Mouse (Mus musculus) adipocyte (in vitro differentiated cells): ENCODE measurements around the gene Actc1.

ENCODE experiments used
- DNase-seq: peaks from one replicate; pipeline ENCODE4 v3.0.0-alpha.2; 2016; ENCODE audit warnings: low spot score

Actc1 gene

GRCm38 (mm10) chr2:114052696-114053598 is at the start of gene Actc1:
Gene Actc1 (minus strand): TSS chr2:114053548.
- DNase-seq, result no peak

DNA sequence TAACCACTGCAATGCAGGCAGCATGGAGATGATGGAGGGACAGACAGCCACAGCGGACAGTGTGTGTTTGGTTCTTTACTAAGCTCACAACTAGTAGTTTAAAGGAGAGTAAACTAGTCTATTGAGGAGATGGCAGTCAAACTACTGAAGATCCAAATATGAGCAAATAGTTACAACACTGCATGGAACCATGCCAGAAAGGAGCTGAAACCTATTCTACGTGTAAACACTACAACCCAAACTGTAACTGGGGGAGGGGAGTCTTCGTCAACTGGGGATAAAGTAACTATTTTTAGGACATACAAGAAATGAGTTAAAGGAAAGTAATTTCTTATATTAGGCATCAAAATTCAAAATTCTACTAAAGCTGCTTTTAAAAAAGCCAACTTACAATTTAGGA is 49.1 kb upstream of the Actc1 start:
- peak; percentile 65 for DNase-seq

GRCm38 (mm10) chr2:114100834-114101233 is 47.5 kb upstream of the Actc1 start:
- no peak for DNase-seq

GRCm38 (mm10) chr2:114099816-114100215 is 46.5 kb upstream of the Actc1 start:
- peak; percentile 6 for DNase-seq

DNA sequence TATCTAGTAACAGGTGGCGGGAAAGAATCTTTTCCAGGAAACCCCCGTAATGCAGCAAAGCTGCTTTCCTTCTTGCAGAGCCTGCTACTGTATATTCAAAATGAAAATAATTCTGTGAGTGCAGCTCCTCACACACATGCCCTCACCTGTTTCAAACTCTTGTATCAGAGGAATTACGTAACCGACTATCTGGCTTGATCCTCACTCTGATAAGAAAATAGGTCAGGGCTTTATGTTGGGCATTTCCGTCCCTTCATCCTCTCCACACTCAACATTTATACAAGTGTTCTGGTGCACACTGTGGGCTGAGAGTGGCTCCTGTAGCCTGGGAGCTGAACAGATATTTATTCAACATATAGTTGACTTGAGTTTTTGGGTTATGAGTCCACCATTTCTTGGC is 45.8 kb upstream of the Actc1 start:
- no peak for DNase-seq

DNA sequence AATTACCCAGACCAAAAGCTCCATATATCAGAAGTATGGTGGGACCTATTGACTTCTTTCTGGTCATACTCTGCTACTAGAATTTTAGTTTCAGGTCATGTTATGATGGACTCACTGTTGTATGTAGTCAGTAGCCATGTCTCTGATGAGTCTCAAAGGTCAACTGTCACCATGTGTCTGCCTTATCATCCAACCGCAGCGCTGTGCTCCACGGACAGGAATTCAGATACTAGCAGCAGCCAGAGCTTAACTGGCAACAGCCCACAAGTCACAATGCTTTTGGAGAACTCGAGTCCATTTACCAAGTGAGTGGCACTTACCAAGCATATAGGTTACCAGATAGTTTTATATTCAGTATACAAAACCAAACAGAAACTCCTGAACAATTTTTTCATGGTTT is 44.3 kb upstream of the Actc1 start:
- no peak for DNase-seq

- DNase-seq, result no peak
Observed at GRCm38 (mm10) chr2:114096570-114096969, 43.2 kb upstream of the Actc1 start.

- no peak for DNase-seq
Observed at GRCm38 (mm10) chr2:114095348-114095747, 42.0 kb upstream of the Actc1 start.

DNA sequence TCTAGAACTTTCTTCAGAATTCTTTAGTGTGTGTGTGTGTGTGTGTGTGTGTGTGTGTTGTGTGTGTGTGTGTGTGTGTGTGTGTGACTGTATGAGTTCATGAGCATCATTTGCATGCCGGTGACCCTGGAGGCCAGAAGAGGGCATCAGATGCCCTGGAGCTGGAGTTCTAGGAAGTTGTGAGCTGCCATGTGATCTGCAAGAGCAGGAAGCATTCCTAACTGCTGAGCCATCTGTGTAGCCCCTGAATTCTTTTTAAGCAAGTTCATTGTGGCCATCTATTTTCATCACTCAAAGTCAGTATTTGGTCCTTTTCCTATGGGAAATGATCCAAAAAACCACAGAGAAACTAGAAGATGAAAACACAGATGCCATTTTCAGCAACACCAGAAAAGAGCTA is 41.3 kb upstream of the Actc1 start:
- no peak for DNase-seq

DNA sequence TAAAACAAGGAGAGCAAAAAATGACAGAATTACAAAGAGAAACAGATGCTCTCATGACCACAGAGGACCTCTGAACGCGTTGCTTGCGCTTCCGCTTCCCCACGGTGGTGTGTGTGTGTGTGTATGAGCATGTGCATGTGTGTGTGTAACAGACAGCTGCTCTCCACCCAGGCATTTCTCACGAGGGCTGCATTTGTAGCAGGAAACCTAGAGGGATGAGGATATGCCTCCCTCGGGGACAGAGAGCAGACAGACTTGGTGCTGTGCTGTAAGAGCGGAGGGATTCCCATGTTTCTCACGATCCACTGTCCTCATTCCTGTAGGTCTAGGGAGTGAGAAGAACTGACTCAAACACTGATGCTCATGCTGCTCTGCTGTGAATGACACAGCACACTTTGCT is 40.2 kb upstream of the Actc1 start:
- DNase-seq, result no peak

GRCm38 (mm10) chr2:114089862-114090261 is 36.5 kb upstream of the Actc1 start:
- peak; percentile 9 for DNase-seq

GRCm38 (mm10) chr2:114087271-114087670 is 33.9 kb upstream of the Actc1 start:
- DNase-seq, result peak; percentile 65

DNA sequence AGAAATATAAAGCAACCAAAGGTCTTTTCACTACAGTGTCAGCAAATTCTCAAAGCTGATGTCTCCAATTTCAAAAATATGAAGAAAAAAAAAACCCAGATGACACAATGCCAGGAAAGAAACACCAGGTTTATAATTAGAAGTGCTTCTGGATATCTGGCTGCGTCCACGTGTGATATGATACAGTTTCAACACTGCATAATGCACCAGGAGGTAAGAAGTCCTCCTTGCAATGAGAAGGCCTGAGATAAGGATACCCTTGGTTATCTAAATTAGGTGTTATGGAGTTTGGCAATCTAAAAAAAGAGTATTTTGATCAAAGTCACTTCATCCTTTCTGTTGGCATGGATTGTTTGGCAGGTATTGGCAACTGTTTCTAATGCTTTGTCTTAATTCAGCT is 18.5 kb upstream of the Actc1 start:
- no peak for DNase-seq

GRCm38 (mm10) chr2:114066226-114066625 is 12.9 kb upstream of the Actc1 start:
- DNase-seq, result no peak

- no peak for DNase-seq
Observed at GRCm38 (mm10) chr2:114064004-114064403, 10.7 kb upstream of the Actc1 start.

GRCm38 (mm10) chr2:114060071-114060591 is 6.8 kb upstream of the Actc1 start:
- DNase-seq, result no peak

DNA sequence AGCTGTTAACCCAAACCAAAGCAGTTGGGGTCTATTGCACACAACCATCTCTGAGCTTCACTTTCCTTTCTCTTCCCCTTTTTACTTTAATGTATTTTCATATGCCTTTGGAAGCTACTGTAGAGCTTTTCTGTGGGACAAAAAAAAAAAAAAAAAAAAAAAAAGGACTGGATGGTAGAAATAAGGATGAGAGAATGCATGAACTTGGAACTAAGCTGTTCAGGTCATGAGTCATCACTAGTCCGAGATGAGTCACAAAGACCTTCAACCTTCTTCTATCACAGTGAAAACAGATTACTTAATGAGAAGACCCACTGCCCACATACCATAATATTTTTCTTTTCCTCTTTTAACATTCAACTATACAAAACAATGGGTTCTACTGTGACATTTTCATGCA is 6.3 kb upstream of the Actc1 start:
- no peak for DNase-seq

DNA sequence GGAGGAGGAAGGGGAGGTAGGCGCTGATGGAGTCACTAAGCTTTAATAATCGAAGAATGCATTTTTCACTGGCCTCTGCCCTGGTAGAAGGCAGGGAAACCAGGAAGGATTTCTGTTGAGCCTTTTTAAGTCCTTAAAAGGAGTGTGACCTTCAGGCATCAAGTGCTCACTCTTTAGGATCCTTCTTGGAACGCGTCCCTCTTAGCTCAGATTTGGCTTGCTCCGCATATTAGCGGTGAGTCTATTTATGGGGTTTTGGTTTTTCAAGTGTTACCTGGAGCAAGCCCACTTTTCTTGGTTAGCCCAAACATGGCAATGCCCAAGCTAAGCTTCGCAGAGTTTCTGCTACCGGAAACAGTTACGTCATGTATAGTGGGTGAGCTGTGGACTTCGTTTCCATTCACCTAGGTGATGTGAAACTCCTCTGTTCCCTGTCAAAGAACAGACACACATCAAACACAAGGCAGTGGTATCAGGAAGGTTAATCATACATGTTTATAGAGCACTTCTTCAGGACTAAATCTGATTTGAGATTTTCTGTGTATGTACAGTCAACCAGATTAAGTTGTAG is 5.0 kb upstream of the Actc1 start:
- no peak for DNase-seq

DNA sequence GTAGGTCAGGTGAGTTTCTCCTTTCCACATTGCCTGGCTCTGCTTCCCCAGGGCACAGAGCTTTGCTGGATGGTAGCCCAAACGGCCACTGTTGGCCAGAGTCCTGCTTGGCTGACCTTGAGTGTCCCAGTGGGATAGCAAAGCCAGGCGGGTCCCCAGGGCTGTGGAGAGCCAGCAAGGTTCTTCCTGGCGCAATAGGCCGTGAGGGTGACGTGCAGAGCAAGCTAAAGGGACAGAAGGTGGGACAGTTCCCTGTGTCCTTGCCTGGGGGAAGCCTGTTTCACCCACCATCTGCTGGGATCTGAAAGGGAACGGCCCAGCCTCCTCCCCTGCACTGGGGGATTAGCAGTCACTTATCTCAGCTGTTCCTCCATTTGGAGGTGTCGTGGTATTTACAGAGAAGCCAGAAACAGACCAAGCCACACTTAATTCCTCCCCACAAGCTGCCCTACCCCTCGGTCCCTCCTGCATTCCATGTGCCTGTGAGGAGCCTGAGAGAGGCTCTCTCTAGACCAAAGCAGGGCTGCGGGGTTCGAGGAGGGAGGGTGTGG is 4.0 kb upstream of the Actc1 start:
- DNase-seq, result no peak

DNA sequence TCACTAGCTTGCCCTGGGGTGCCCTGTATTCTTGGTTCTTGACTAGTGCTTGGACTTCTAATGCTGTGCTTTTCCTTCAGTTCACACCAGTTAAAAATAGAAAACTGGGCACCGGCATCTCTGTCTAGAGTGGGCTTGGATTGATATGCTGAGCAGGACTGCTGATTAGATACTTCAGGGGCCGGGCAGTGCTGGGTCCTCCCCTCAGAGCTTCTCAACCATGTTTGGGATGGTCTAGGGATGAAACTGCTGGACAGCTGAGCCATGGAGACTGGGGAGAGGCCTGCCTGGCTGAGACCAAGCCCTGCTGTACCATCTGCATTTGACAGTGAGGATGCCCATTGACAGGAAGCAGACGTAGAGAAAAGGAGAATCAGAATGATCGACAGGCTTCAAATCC is 781 bp upstream of the Actc1 start:
- DNase-seq, result no peak

- DNase-seq, result no peak
Observed at GRCm38 (mm10) chr2:114051871-114052241, 1.5 kb downstream of the Actc1 start.

DNA sequence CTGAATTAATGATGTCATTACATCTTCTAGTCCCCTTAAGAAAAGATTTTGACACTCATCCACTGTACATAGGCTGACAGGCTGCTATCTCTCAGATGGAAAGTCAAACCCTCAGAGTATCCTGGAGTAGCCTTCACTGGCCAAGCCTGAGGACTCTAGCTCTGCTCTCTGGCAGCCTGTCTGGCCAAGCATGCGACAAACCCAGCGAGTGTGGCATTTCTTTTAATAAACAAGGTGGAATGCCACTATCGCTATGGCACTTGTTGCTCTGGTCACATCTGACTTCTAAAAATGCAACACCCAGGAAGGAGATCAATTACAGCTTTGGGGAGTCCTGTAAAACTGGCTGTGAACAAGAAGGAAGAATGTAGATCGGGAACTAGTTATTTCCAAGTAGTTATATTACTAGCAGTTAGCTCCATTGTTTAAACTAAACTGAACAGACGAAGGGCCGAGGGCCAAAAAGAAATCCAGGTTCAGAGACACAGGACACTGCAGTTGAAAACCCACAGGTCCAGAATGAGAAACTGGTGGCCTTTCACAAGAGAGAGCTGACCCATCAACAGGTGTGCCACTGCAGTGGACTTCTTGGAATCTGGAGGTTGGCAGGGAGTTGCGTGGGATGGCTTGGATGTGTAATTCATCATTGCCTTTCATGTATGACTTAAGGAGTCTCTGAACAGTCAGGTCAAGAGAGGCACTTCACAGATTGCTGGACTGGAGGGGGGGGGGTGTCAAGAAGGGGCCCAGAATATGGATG is 2.1 kb downstream of the Actc1 start:
- DNase-seq, result no peak
